Mouse (Mus musculus): ENCODE measurements at regions not wholly inside any gene's neighbourhood (a gene's known extent, or its start where the extent isn't known, plus 50 kb on each side); places are given as distances from the start of the nearest gene placed in this dataset.

DNA sequence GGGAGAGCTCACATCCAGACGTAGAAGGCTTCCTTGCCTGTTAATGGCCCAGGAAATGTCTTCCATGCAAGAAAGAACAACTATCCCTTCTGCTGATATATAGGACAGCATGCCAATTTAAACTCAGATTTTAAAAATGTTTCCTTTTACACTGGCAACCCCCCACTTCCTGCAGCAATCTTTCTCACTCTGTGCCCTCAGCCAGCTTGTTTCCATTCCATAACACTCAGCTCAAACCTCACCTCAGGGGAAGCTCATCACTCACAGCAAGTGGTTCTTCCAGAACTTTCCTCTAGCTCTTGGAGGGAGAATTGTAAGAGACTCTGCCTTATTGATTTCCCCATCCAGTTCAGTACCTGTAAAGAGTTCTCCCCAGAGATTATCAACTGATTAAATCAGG is 165.0 kb upstream of the Trib2 start:
- Histone ChIP-seq H3K4me1 (peaks cover 15% of the 10 kb centered on the region), H3K9me3 (no peaks in the 10 kb centered on the region), H3K27ac (replicated peaks) (no peak overlapping the region), H3K4me3 (no peak overlapping the region), H3K27me3 (replicated peaks; ENCODE audit: low read depth, poor library complexity, severe bottlenecking) (no peaks in the 10 kb centered on the region), H3K36me3 (replicated peaks) (no peaks in the 10 kb centered on the region)
- no peak for DNase-seq (ENCODE audit: low spot score)
- 37% methylated on average over 1 of the region's 1 CpGs for WGBS

GRCm38 (mm10) chr12:15979233-15979632 is 162.5 kb upstream of the Trib2 start:
- WGBS: 91% methylated on average over 7 of the region's 7 CpGs
- Histone ChIP-seq H3K27me3 (replicated peaks; ENCODE audit: low read depth, poor library complexity, severe bottlenecking) (no peaks in the 10 kb centered on the region), H3K9me3 (no peaks in the 10 kb centered on the region), H3K4me3 (no peak overlapping the region), H3K27ac (replicated peaks) (no peak overlapping the region), H3K36me3 (replicated peaks) (no peaks in the 10 kb centered on the region), H3K4me1 (peaks cover 15% of the 10 kb centered on the region)
- no peak for DNase-seq (ENCODE audit: low spot score)

DNA sequence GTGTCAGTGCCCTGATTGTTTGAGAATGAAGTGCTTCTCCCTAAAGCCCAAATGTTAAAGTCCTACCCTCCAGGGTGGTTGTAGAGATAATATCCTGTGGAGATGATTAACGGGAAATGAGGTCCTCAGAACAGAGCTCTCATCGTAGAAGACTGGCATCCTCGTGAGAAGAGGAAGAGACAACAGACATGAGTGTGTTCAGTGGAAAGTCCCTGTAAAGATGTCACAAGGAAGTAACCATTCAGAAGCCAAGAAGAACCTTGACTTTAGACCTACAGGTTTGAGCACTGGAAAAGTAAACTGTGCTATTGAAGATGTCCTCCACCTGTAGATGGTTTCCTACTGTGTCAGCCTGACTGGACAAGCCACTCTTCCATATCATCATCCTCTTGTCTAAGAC is 155.1 kb upstream of the Trib2 start:
- Histone ChIP-seq H3K4me1 (no peaks in the 10 kb centered on the region), H3K36me3 (replicated peaks) (no peaks in the 10 kb centered on the region), H3K27ac (replicated peaks) (no peak overlapping the region), H3K9me3 (no peaks in the 10 kb centered on the region), H3K4me3 (no peak overlapping the region), H3K27me3 (replicated peaks; ENCODE audit: low read depth, poor library complexity, severe bottlenecking) (no peaks in the 10 kb centered on the region)
- DNase-seq (ENCODE audit: low spot score): no peak
- WGBS: 89% methylated on average over 3 of the region's 3 CpGs

GRCm38 (mm10) chr12:15970262-15970661 is 153.5 kb upstream of the Trib2 start:
- no peaks in the 10 kb centered on the region for H3K36me3 ChIP-seq (replicated peaks)
- no peaks in the 10 kb centered on the region for H3K27me3 ChIP-seq (replicated peaks; ENCODE audit: low read depth, poor library complexity, severe bottlenecking)
- H3K27ac ChIP-seq (replicated peaks): no peak overlapping the region
- no peaks in the 10 kb centered on the region for H3K9me3 ChIP-seq
- DNase-seq (ENCODE audit: low spot score): no peak
- no peak overlapping the region for H3K4me3 ChIP-seq
- 89% methylated on average over 2 of the region's 2 CpGs for WGBS
- H3K4me1 ChIP-seq: no peaks in the 10 kb centered on the region

- no peaks in the 10 kb centered on the region for H3K4me1 ChIP-seq
- no peaks in the 10 kb centered on the region for H3K9me3 ChIP-seq
- H3K4me3 ChIP-seq: no peak overlapping the region
- H3K27me3 ChIP-seq (replicated peaks; ENCODE audit: low read depth, poor library complexity, severe bottlenecking): no peaks in the 10 kb centered on the region
- WGBS: 64% methylated on average over 5 of the region's 5 CpGs
- H3K27ac ChIP-seq (replicated peaks): no peak overlapping the region
- no peaks in the 10 kb centered on the region for H3K36me3 ChIP-seq (replicated peaks)
- no peak for DNase-seq (ENCODE audit: low spot score)
Observed at GRCm38 (mm10) chr12:15967550-15968102, 150.9 kb upstream of the Trib2 start.

DNA sequence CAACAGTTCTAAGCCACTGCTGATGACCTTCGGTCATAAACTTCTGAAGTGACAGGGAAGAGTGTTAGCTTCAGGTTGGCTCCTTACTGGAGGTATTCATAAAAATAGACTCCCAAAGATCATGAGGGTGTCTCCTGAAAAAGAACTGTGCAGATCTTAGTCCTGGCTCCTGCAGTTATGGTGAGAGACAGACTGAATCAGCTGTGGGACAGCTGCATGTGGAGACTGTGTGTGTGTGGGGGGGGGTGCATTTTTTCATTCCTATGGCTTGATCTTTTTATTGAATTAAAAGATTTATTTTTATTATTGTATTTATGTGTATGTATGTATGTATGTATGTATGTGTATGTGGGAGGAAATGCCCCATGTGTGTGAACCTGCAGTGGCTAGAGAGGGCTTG is 149.9 kb upstream of the Trib2 start:
- Histone ChIP-seq H3K36me3 (replicated peaks) (no peaks in the 10 kb centered on the region), H3K4me3 (no peak overlapping the region), H3K27me3 (replicated peaks; ENCODE audit: low read depth, poor library complexity, severe bottlenecking) (no peaks in the 10 kb centered on the region), H3K9me3 (no peaks in the 10 kb centered on the region), H3K4me1 (no peaks in the 10 kb centered on the region), H3K27ac (replicated peaks) (no peak overlapping the region)
- 94% methylated on average over 1 of the region's 1 CpGs for whole genome bisulfite sequencing
- DNase-seq (ENCODE audit: low spot score): no peak

DNA sequence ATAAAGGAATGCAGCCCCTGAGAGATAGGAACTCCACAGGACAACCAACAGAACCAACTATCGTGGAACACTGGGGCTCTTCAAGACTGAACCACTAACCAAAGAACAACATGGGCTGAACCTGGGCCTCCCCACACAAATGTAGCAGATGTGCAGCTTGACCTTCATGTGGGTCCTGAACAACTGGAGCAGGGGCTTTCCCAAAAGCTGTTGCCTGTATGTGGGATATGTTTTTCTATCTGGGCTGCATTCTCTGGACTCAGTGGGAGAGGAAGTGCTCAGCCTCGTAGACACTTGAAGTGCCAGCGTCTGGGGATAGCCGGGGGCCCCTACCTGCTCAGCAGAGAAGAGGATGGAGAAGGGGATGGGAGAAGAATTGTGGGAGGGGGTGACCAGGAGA is 149.2 kb upstream of the Trib2 start:
- DNase-seq (ENCODE audit: low spot score): no peak
- H3K4me3 ChIP-seq: no peak overlapping the region
- 85% methylated on average over 4 of the region's 4 CpGs for WGBS
- H3K27me3 ChIP-seq (replicated peaks; ENCODE audit: low read depth, poor library complexity, severe bottlenecking): no peaks in the 10 kb centered on the region
- no peaks in the 10 kb centered on the region for H3K9me3 ChIP-seq
- H3K36me3 ChIP-seq (replicated peaks): no peaks in the 10 kb centered on the region
- H3K4me1 ChIP-seq: no peaks in the 10 kb centered on the region
- no peak overlapping the region for H3K27ac ChIP-seq (replicated peaks)

DNA sequence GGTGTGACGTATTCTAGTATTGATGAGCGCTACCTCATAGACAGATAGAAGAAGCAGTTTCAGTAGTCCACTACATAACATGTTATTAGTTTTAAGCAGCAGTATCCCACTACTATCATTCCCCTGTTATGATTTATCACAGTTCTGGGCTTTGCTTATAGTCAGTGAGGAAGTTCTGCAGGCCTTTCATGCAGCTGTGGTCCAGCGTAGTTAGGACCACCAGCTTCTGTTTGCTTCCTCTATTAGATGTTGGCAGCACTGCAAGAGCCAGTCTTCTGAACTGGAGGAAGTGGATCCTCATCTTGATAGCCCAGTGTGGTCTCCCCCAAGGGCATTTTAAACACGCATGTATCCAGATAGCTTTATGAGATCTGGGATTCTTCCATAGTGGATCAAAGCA is 147.4 kb upstream of the Trib2 start:
- Histone ChIP-seq H3K9me3 (no peaks in the 10 kb centered on the region), H3K4me1 (no peaks in the 10 kb centered on the region), H3K27ac (replicated peaks) (no peak overlapping the region), H3K36me3 (replicated peaks) (no peaks in the 10 kb centered on the region), H3K27me3 (replicated peaks; ENCODE audit: low read depth, poor library complexity, severe bottlenecking) (no peaks in the 10 kb centered on the region), H3K4me3 (no peak overlapping the region)
- 91% methylated on average over 4 of the region's 4 CpGs for WGBS
- DNase-seq (ENCODE audit: low spot score): no peak

GRCm38 (mm10) chr12:15961834-15962233 is 145.1 kb upstream of the Trib2 start:
- Histone ChIP-seq H3K27me3 (replicated peaks; ENCODE audit: low read depth, poor library complexity, severe bottlenecking) (no peaks in the 10 kb centered on the region), H3K9me3 (no peaks in the 10 kb centered on the region), H3K36me3 (replicated peaks) (no peaks in the 10 kb centered on the region), H3K4me1 (no peaks in the 10 kb centered on the region), H3K27ac (replicated peaks) (no peak overlapping the region), H3K4me3 (no peak overlapping the region)
- no peak for DNase-seq (ENCODE audit: low spot score)
- WGBS: 82% methylated on average over 2 of the region's 2 CpGs

- H3K4me3 ChIP-seq: no peak overlapping the region
- no peaks in the 10 kb centered on the region for H3K9me3 ChIP-seq
- H3K36me3 ChIP-seq (replicated peaks): no peaks in the 10 kb centered on the region
- DNase-seq (ENCODE audit: low spot score): no peak
- no peak overlapping the region for H3K27ac ChIP-seq (replicated peaks)
- peaks cover 9% of the 10 kb centered on the region for H3K4me1 ChIP-seq
- WGBS: 32% methylated on average over 8 of the region's 8 CpGs
- no peaks in the 10 kb centered on the region for H3K27me3 ChIP-seq (replicated peaks; ENCODE audit: low read depth, poor library complexity, severe bottlenecking)
Observed at GRCm38 (mm10) chr12:15937443-15938237, 120.9 kb upstream of the Trib2 start.

- Histone ChIP-seq H3K4me3 (no peak overlapping the region), H3K4me1 (0 out of 2 replicates have a peak, but pooled peaks cover 3% of the 10 kb centered on the region), H3K9me3 (no peaks in the 10 kb centered on the region), H3K27ac (replicated peaks) (no peak overlapping the region), H3K27me3 (replicated peaks; ENCODE audit: low read depth, poor library complexity, severe bottlenecking) (no peaks in the 10 kb centered on the region), H3K36me3 (replicated peaks) (no peaks in the 10 kb centered on the region)
- no peak for DNase-seq (ENCODE audit: low spot score)
- WGBS: 90% methylated on average over 4 of the region's 4 CpGs
Observed at GRCm38 (mm10) chr12:15932067-15932466, 115.3 kb upstream of the Trib2 start.

- 92% methylated on average over 4 of the region's 4 CpGs for WGBS
- 0 out of 2 replicates have a peak, but pooled peaks cover 3% of the 10 kb centered on the region for H3K4me1 ChIP-seq
- H3K9me3 ChIP-seq: no peaks in the 10 kb centered on the region
- H3K27me3 ChIP-seq (replicated peaks; ENCODE audit: low read depth, poor library complexity, severe bottlenecking): no peaks in the 10 kb centered on the region
- DNase-seq (ENCODE audit: low spot score): no peak
- no peak overlapping the region for H3K4me3 ChIP-seq
- H3K27ac ChIP-seq (replicated peaks): no peak overlapping the region
- H3K36me3 ChIP-seq (replicated peaks): no peaks in the 10 kb centered on the region
Observed at GRCm38 (mm10) chr12:15931535-15931934, 114.8 kb upstream of the Trib2 start.

DNA sequence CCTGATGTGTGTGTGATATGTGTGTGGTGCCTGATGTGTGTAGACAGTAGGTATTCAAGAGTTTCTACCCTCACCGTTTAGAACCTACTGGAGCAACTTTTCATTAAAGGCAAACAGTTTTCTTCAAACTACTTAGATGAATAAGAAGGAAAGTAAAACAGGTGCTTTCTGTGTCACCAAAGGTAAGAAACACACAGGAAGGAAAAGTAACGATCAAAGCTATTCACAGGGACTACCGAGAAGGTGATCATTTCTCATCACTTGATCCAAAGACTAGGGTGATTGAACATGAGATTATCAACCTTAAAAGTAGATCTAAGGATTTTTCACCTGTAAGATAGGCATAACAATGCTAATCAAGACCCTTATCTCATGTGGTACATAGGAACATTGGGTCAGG is 113.4 kb upstream of the Trib2 start:
- DNase-seq (ENCODE audit: low spot score): no peak
- 93% methylated on average over 3 of the region's 3 CpGs for WGBS
- Histone ChIP-seq H3K4me1 (no peaks in the 10 kb centered on the region), H3K36me3 (replicated peaks) (no peaks in the 10 kb centered on the region), H3K27ac (replicated peaks) (no peak overlapping the region), H3K4me3 (no peak overlapping the region), H3K9me3 (no peaks in the 10 kb centered on the region), H3K27me3 (replicated peaks; ENCODE audit: low read depth, poor library complexity, severe bottlenecking) (no peaks in the 10 kb centered on the region)

All from embryonic facial prominence, embryonic 10.5 days (tissue).